Mouse (Mus musculus): ENCODE results near the gene Slfn1.

- TF ChIP-seq CTCF (IDR thresholded peaks at IDR 0.05 in 2 of 3, conservative IDR thresholded peaks at IDR 0.05 in 1 of 3; ENCODE audit: control insufficient read depth in 1 of 3, insufficient read depth in 1 of 3, low read depth in 2 of 3, low read length in 3 of 3, poor library complexity in 1 of 3, severe bottlenecking in 1 of 3) (no peak), ETS1 (IDR thresholded peaks at IDR 0.05; ENCODE audit: low read depth, low read length) (no peak), GATA1 (IDR thresholded peaks at IDR 0.05; ENCODE audit: low read depth, low read length) (no peak), MYC (IDR thresholded peaks at IDR 0.05; ENCODE audit: low read depth, low read length) (no peak), ZC3H11A (IDR thresholded peaks at IDR 0.05; ENCODE audit: low read depth, low read length) (no peak), JUND (IDR thresholded peaks at IDR 0.05; ENCODE audit: low read depth, low read length) (no peak), CHD1 (IDR thresholded peaks at IDR 0.05; ENCODE audit: low read depth, low read length) (no peak), USF1 (IDR thresholded peaks at IDR 0.05; ENCODE audit: low read depth, low read length) (no peak), ZMIZ1 (IDR thresholded peaks at IDR 0.05; ENCODE audit: low read depth, low read length) (no peak), TBP (IDR thresholded peaks at IDR 0.05; ENCODE audit: low read depth, low read length) (no peak)
Observed at GRCm38 (mm10) chr11:83124906-83125305, 8.3 kb downstream of the Slfn1 start.

Data from MEL (cell line).